Mouse (Mus musculus): ENCODE results near the gene Cdc42. TPM values are rescaled to one million over a fixed set of nuclear protein-coding genes. Genes with fewer than 3 reads are reported as not detected.
A peak's percentile ranks its signal among the peaks of the same experiment; 100 is the strongest.

Gene Cdc42
- polyA plus RNA-seq, 1 experiment from 2014 or later, result 632 TPM

GRCm38 (mm10) chr4:137388059-137388794 is 30.7 kb upstream of the Cdc42 start:
- Histone ChIP-seq H3K9ac (ENCODE audit: low read length) (peak overlapping the region; percentile 88), H3K9me3 (ENCODE audit: control insufficient read depth, low read length) (no peaks in the 10 kb centered on the region), H3K4me2 (ENCODE audit: low read length) (peak overlapping the region; percentile 94), H3K27me3 (replicated peaks; ENCODE audit: control insufficient read depth, insufficient read depth, low read length) (no peaks in the 10 kb centered on the region), H3K4me3 (ENCODE audit: low read depth, low read length) (peak overlapping the region; percentile 95), H3K27ac (ENCODE audit: low read depth) (peak overlapping the region; percentile 90), H3K4me1 (replicated peaks; ENCODE audit: control insufficient read depth, insufficient read depth, low read length) (peaks cover 9% of the 10 kb centered on the region), H3K36me3 (ENCODE audit: control insufficient read depth, insufficient read depth, low read length) (no peaks in the 10 kb centered on the region)
- under 1% methylated on average over 46 of the region's 46 CpGs for WGBS
- peak; percentile 87 for ATAC-seq (replicated peaks; ENCODE audit: low FRiP score, low TSS enrichment, low read depth)
- DNase-seq (ENCODE audit: low spot score), result peak; percentile 94

- Histone ChIP-seq H3K36me3 (ENCODE audit: control insufficient read depth, insufficient read depth, low read length) (no peaks in the 10 kb centered on the region), H3K27me3 (replicated peaks; ENCODE audit: control insufficient read depth, insufficient read depth, low read length) (no peaks in the 10 kb centered on the region), H3K4me3 (ENCODE audit: low read depth, low read length) (peak overlapping the region; percentile 95), H3K9me3 (ENCODE audit: control insufficient read depth, low read length) (no peaks in the 10 kb centered on the region), H3K4me2 (ENCODE audit: low read length) (peak overlapping the region; percentile 94), H3K4me1 (replicated peaks; ENCODE audit: control insufficient read depth, insufficient read depth, low read length) (peaks cover 9% of the 10 kb centered on the region), H3K27ac (ENCODE audit: low read depth) (peak overlapping the region; percentile 90), H3K9ac (ENCODE audit: low read length) (peak overlapping the region; percentile 88)
- DNase-seq (ENCODE audit: low spot score) (no peak), ATAC-seq (replicated peaks; ENCODE audit: low FRiP score, low TSS enrichment, low read depth) (no peak)
- WGBS, result 1% methylated on average over 20 of the region's 20 CpGs
Measured at GRCm38 (mm10) chr4:137387482-137388058, 30.1 kb upstream of the Cdc42 start.

GRCm38 (mm10) chr4:137380702-137381605 is 23.4 kb upstream of the Cdc42 start:
- H3K4me1 ChIP-seq (replicated peaks; ENCODE audit: control insufficient read depth, insufficient read depth, low read length), result 0 out of 2 replicates have a peak, but pooled peaks cover 3% of the 10 kb centered on the region
- no peaks in the 10 kb centered on the region for H3K9me3 ChIP-seq (ENCODE audit: control insufficient read depth, low read length)
- DNase-seq (ENCODE audit: low spot score) (no peak), ATAC-seq (replicated peaks; ENCODE audit: low FRiP score, low TSS enrichment, low read depth) (peak; percentile 77)
- no peak overlapping the region for H3K9ac ChIP-seq (ENCODE audit: low read length)
- H3K4me3 ChIP-seq (ENCODE audit: low read depth, low read length), result no peak overlapping the region
- peak overlapping the region; percentile 71; the same call in 1 of the 2 replicates for H3K27ac ChIP-seq (ENCODE audit: low read depth)
- no peaks in the 10 kb centered on the region for H3K27me3 ChIP-seq (replicated peaks; ENCODE audit: control insufficient read depth, insufficient read depth, low read length)
- WGBS, result 34% methylated on average over 14 of the region's 16 CpGs
- peak overlapping the region; percentile 22; the same call in 1 of the 2 replicates for H3K4me2 ChIP-seq (ENCODE audit: low read length)
- H3K36me3 ChIP-seq (ENCODE audit: control insufficient read depth, insufficient read depth, low read length), result no peaks in the 10 kb centered on the region

- Histone ChIP-seq H3K4me3 (ENCODE audit: low read depth, low read length) (no peak overlapping the region), H3K36me3 (ENCODE audit: control insufficient read depth, insufficient read depth, low read length) (no peaks in the 10 kb centered on the region), H3K4me2 (ENCODE audit: low read length) (no peak overlapping the region), H3K27ac (ENCODE audit: low read depth) (no peak overlapping the region), H3K4me1 (replicated peaks; ENCODE audit: control insufficient read depth, insufficient read depth, low read length) (peaks cover 6% of the 10 kb centered on the region; the same call in 1 of the 2 replicates), H3K9ac (ENCODE audit: low read length) (no peak overlapping the region), H3K9me3 (ENCODE audit: control insufficient read depth, low read length) (no peaks in the 10 kb centered on the region), H3K27me3 (replicated peaks; ENCODE audit: control insufficient read depth, insufficient read depth, low read length) (no peaks in the 10 kb centered on the region)
- ATAC-seq (replicated peaks; ENCODE audit: low FRiP score, low TSS enrichment, low read depth) (no peak), DNase-seq (ENCODE audit: low spot score) (no peak)
- 88% methylated on average over 10 of the region's 10 CpGs for WGBS
Measured at GRCm38 (mm10) chr4:137379713-137380255, 22.3 kb upstream of the Cdc42 start.

GRCm38 (mm10) chr4:137379085-137379484 is 21.6 kb upstream of the Cdc42 start:
- Histone ChIP-seq H3K4me2 (ENCODE audit: low read length) (no peak overlapping the region), H3K27ac (ENCODE audit: low read depth) (no peak overlapping the region), H3K4me1 (replicated peaks; ENCODE audit: control insufficient read depth, insufficient read depth, low read length) (peaks cover 6% of the 10 kb centered on the region; the same call in 1 of the 2 replicates), H3K27me3 (replicated peaks; ENCODE audit: control insufficient read depth, insufficient read depth, low read length) (no peaks in the 10 kb centered on the region), H3K9ac (ENCODE audit: low read length) (no peak overlapping the region), H3K36me3 (ENCODE audit: control insufficient read depth, insufficient read depth, low read length) (no peaks in the 10 kb centered on the region), H3K4me3 (ENCODE audit: low read depth, low read length) (no peak overlapping the region), H3K9me3 (ENCODE audit: control insufficient read depth, low read length) (no peaks in the 10 kb centered on the region)
- WGBS, result 90% methylated on average over 3 of the region's 3 CpGs
- ATAC-seq (replicated peaks; ENCODE audit: low FRiP score, low TSS enrichment, low read depth), result no peak
- DNase-seq (ENCODE audit: low spot score), result no peak

GRCm38 (mm10) chr4:137377526-137378304 is 20.2 kb upstream of the Cdc42 start:
- no peaks in the 10 kb centered on the region for H3K36me3 ChIP-seq (ENCODE audit: control insufficient read depth, insufficient read depth, low read length)
- no peak for DNase-seq (ENCODE audit: low spot score)
- WGBS, result 86% methylated on average over 4 of the region's 4 CpGs
- peaks cover 12% of the 10 kb centered on the region; the same call in 1 of the 2 replicates for H3K4me1 ChIP-seq (replicated peaks; ENCODE audit: control insufficient read depth, insufficient read depth, low read length)
- H3K4me3 ChIP-seq (ENCODE audit: low read depth, low read length), result no peak overlapping the region
- H3K27ac ChIP-seq (ENCODE audit: low read depth), result no peak overlapping the region
- no peaks in the 10 kb centered on the region for H3K9me3 ChIP-seq (ENCODE audit: control insufficient read depth, low read length)
- no peak for ATAC-seq (replicated peaks; ENCODE audit: low FRiP score, low TSS enrichment, low read depth)
- no peak overlapping the region for H3K4me2 ChIP-seq (ENCODE audit: low read length)
- no peaks in the 10 kb centered on the region for H3K27me3 ChIP-seq (replicated peaks; ENCODE audit: control insufficient read depth, insufficient read depth, low read length)
- H3K9ac ChIP-seq (ENCODE audit: low read length), result no peak overlapping the region

- Histone ChIP-seq H3K4me2 (ENCODE audit: low read length) (no peak overlapping the region), H3K27ac (ENCODE audit: low read depth) (no peak overlapping the region), H3K4me3 (ENCODE audit: low read depth, low read length) (no peak overlapping the region), H3K36me3 (ENCODE audit: control insufficient read depth, insufficient read depth, low read length) (no peaks in the 10 kb centered on the region), H3K27me3 (replicated peaks; ENCODE audit: control insufficient read depth, insufficient read depth, low read length) (no peaks in the 10 kb centered on the region), H3K9me3 (ENCODE audit: control insufficient read depth, low read length) (no peaks in the 10 kb centered on the region), H3K4me1 (replicated peaks; ENCODE audit: control insufficient read depth, insufficient read depth, low read length) (peaks cover 12% of the 10 kb centered on the region; the same call in 1 of the 2 replicates), H3K9ac (ENCODE audit: low read length) (no peak overlapping the region)
- ATAC-seq (replicated peaks; ENCODE audit: low FRiP score, low TSS enrichment, low read depth) (no peak), DNase-seq (ENCODE audit: low spot score) (no peak)
- WGBS, result 55% methylated on average over 2 of the region's 2 CpGs
Measured at GRCm38 (mm10) chr4:137376778-137377177, 19.3 kb upstream of the Cdc42 start.

All from intestine, embryonic 14.5 days (tissue).